ENCODE assay signal across 9 mouse cellular contexts in genomic region chr10:62971821-62972220, GRCm38 (mm10). TPM values are rescaled to one million over a fixed set of nuclear protein-coding genes. Genes with fewer than 3 reads are reported as not detected.
A peak's percentile ranks its signal among the peaks of the same experiment; 100 is the strongest.
DNase-seq lines count a peak whose midpoint lies in the region; ATAC-seq and TF ChIP-seq lines count a peak whose summit lies in the region.
"Had no signal": no experiment of that assay in that cellular context is flagged by ENCODE, and none has a peak within 500 bp of the region (broad histone marks: within the 10 kb centered on the region; RNA-seq: fewer than 3 reads in every experiment).

No protein-coding gene starts in this region.

- H3K4me2 ChIP-seq in midbrain, embryonic 11.5 days: no peak overlapping the region

- DNase-seq in gastrocnemius, adult 2 months: peak; percentile 38
- no peak for DNase-seq in gastrocnemius, postnatal 25 days
- peak; percentile 78 for DNase-seq in A20 (ENCODE audit: low read depth, low spot score)
- peak; percentile 64 for DNase-seq in cerebellum, postnatal 14 days
- peak; percentile 71 to 80 for DNase-seq in kidney, postnatal 36 days
- no peak for DNase-seq in urinary bladder, postnatal 36 days (ENCODE audit: low spot score in 2 of 2)
- DNase-seq in testis, postnatal 14 days (ENCODE audit: low spot score): no peak
- DNase-seq in midbrain, embryonic 11.5 days (ENCODE audit: low spot score, missing footprints): no peak

- 79% methylated on average over 16 of the region's 16 CpGs for WGBS in midbrain, embryonic 11.5 days

- no peaks in the 10 kb centered on the region for H3K9me3 ChIP-seq in midbrain, embryonic 11.5 days (ENCODE audit: control insufficient read depth, low read length)

- intact Hi-C loops in gastrocnemius, adult 2 months (cut with DNase I): no loop called here

- H3K9ac ChIP-seq in midbrain, embryonic 11.5 days (ENCODE audit: low read length): no peak overlapping the region

- peaks cover 13% of the 10 kb centered on the region; the same call in 1 of the 2 replicates for H3K36me3 ChIP-seq in midbrain, embryonic 11.5 days (ENCODE audit: control insufficient read depth, insufficient read depth, low read length)

- no peak for ATAC-seq in midbrain, embryonic 11.5 days (ENCODE audit: low FRiP score)

- H3K4me1 ChIP-seq in midbrain, embryonic 11.5 days (ENCODE audit: control insufficient read depth, insufficient read depth, low read length): no peaks in the 10 kb centered on the region

- peak; percentile 9; the same call in 1 of the 2 replicates for TF ChIP-seq CTCF in gastrocnemius, adult 2 months (IDR thresholded peaks at IDR 0.05)

- no peaks in the 10 kb centered on the region for H3K27me3 ChIP-seq in midbrain, embryonic 11.5 days (ENCODE audit: control insufficient read depth, insufficient read depth, low read length)

- no peak overlapping the region for H3K4me3 ChIP-seq in gastrocnemius, adult 2 months
- no peak overlapping the region for H3K4me3 ChIP-seq in midbrain, embryonic 11.5 days (ENCODE audit: low read depth, low read length)
- H3K4me3 ChIP-seq: erythroblast, embryonic 14.5 days had no signal

- H3K27ac ChIP-seq in gastrocnemius, adult 2 months: no peak overlapping the region
- no peak overlapping the region for H3K27ac ChIP-seq in midbrain, embryonic 11.5 days (ENCODE audit: low read depth, low read length)

RNA-seq across cellular contexts. Expression of gene Rufy2, which starts 8.2 kb away (rescaled TPM):
- total RNA-seq in gastrocnemius, adult 2 months (2021): 1 to 10 TPM; 3.8 to 4.7 TPM
- 1 to 10 TPM; 5.9 to 6.5 TPM for total RNA-seq in gastrocnemius, postnatal 25 days (2021)
- polyA plus RNA-seq in midbrain, embryonic 11.5 days (2014; fragmentation: Nextera tagmentation; extraction: Ambion mirVana): 21.0 and 23.2 TPM in 2 replicates
- polyA plus RNA-seq: erythroblast, embryonic 14.5 days had no signal

RNA-seq across cellular contexts. Expression of gene Dna2, which starts 25.0 kb away (rescaled TPM):
- under 1 TPM; 0.15 to 0.25 TPM for total RNA-seq in gastrocnemius, adult 2 months (2021)
- total RNA-seq in gastrocnemius, postnatal 25 days (2021): under 1 TPM; 0.46 to 0.75 TPM
- 22.0 and 25.2 TPM in 2 replicates for polyA plus RNA-seq in midbrain, embryonic 11.5 days (2014; fragmentation: Nextera tagmentation; extraction: Ambion mirVana)

RNA-seq across cellular contexts. Expression of gene Slc25a16, which starts 51.4 kb away (rescaled TPM):
- total RNA-seq in gastrocnemius, adult 2 months (2021): 10 to 100 TPM; 15.4 to 18.2 TPM
- total RNA-seq in gastrocnemius, postnatal 25 days (2021): 10 to 100 TPM; 14.6 to 15.7 TPM
- 9.6 and 10.6 TPM in 2 replicates for polyA plus RNA-seq in midbrain, embryonic 11.5 days (2014; fragmentation: Nextera tagmentation; extraction: Ambion mirVana)

RNA-seq across cellular contexts. Expression of gene Hnrnph3, which starts 52.2 kb away (rescaled TPM):
- total RNA-seq in gastrocnemius, adult 2 months (2021): 10 to 100 TPM; 21.6 to 25.4 TPM
- total RNA-seq in gastrocnemius, postnatal 25 days (2021): 10 to 100 TPM; 16.9 to 17.4 TPM
- polyA plus RNA-seq in midbrain, embryonic 11.5 days (2014; fragmentation: Nextera tagmentation; extraction: Ambion mirVana): 172 and 174 TPM in 2 replicates

RNA-seq across cellular contexts. Expression of gene Pbld2, which starts 52.3 kb away (rescaled TPM):
- 1 to 10 TPM; 2.8 to 5.4 TPM for total RNA-seq in gastrocnemius, adult 2 months (2021)
- 1 to 10 TPM; 2.7 to 3.2 TPM for total RNA-seq in gastrocnemius, postnatal 25 days (2021)
- 0.76 and 1.7 TPM in 2 replicates for polyA plus RNA-seq in midbrain, embryonic 11.5 days (2014; fragmentation: Nextera tagmentation; extraction: Ambion mirVana)
- polyA plus RNA-seq: erythroblast, embryonic 14.5 days had no signal

Comparison
In these comparisons a context has a peak if more than half of its experiments do, and no peak if none do; other contexts are left out.
1. DNase-seq: peak in gastrocnemius, adult 2 months (single experiment), A20 (single experiment), cerebellum, postnatal 14 days (2 of 2) and kidney, postnatal 36 days (2 of 2); none in gastrocnemius, postnatal 25 days (single experiment), urinary bladder, postnatal 36 days (0 of 2), testis, postnatal 14 days (single experiment) and midbrain, embryonic 11.5 days (single experiment).